Comparison of ENCODE assay signal across 9 mouse cellular contexts in genomic region chr10:80199440-80200008, GRCm38 (mm10). TPM values are rescaled to one million over a fixed set of nuclear protein-coding genes. Genes with fewer than 3 reads are reported as not detected.
DNase-seq lines count a peak whose midpoint lies in the region; ATAC-seq and TF ChIP-seq lines count a peak whose summit lies in the region.
"Had no signal": no experiment of that assay in that cellular context is flagged by ENCODE, and none has a peak within 500 bp of the region (broad histone marks: within the 10 kb centered on the region; RNA-seq: fewer than 3 reads in every experiment).

No protein-coding gene starts in this region.

- H3K9me3 ChIP-seq in forebrain, embryonic 16.5 days (ENCODE audit: control insufficient read depth, low read length), result no peaks in the 10 kb centered on the region
- H3K9me3 ChIP-seq in hindbrain, embryonic 10.5 days, result no peaks in the 10 kb centered on the region
- H3K9me3 ChIP-seq in lung, postnatal 0 days (ENCODE audit: low read length), result no peaks in the 10 kb centered on the region
- H3K9me3 ChIP-seq: megakaryocyte, embryonic 14.5 days had no signal

- 0 out of 2 replicates have a peak, but pooled peaks cover 4% of the 10 kb centered on the region for H3K4me1 ChIP-seq in forebrain, embryonic 16.5 days (replicated peaks; ENCODE audit: control insufficient read depth, insufficient read depth, low read length)
- H3K4me1 ChIP-seq in hindbrain, embryonic 10.5 days (replicated peaks), result peaks cover 48% of the 10 kb centered on the region
- no peaks in the 10 kb centered on the region for H3K4me1 ChIP-seq in lung, postnatal 0 days (ENCODE audit: insufficient read depth, low read depth, low read length)

- TF ChIP-seq CTCF in lung, postnatal 0 days (IDR thresholded peaks at IDR 0.05), result peak; percentile 97

- peak; percentile 53 for DNase-seq in MEL-GATA-1-ER (ENCODE audit: extremely low read depth, low read depth)
- DNase-seq in cerebellum, adult 18-20 months, result peak; percentile 88 to 90
- peak; percentile 87 for DNase-seq in hindbrain, embryonic 10.5 days (ENCODE audit: low spot score)
- DNase-seq in layer of hippocampus, adult 8-10 months (ENCODE audit: low spot score in 2 of 2), result peak; percentile 69 to 76
- DNase-seq in lung, postnatal 0 days (ENCODE audit: low spot score), result peak; percentile 92
- DNase-seq in ovary, postnatal 36 days (ENCODE audit: low spot score), result peak; percentile 64
- peak; percentile 85 for DNase-seq in thymus, postnatal 14 days

- no peaks in the 10 kb centered on the region for H3K27me3 ChIP-seq in forebrain, embryonic 16.5 days (replicated peaks; ENCODE audit: control insufficient read depth, insufficient read depth, low read length)
- H3K27me3 ChIP-seq in hindbrain, embryonic 10.5 days (ENCODE audit: insufficient read depth, poor library complexity, severe bottlenecking), result 0 out of 2 replicates have a peak, but pooled peaks cover 2% of the 10 kb centered on the region
- H3K27me3 ChIP-seq in lung, postnatal 0 days (replicated peaks; ENCODE audit: insufficient read depth, low read length), result no peaks in the 10 kb centered on the region

- no peaks in the 10 kb centered on the region for H3K36me3 ChIP-seq in forebrain, embryonic 16.5 days (ENCODE audit: control insufficient read depth, insufficient read depth)
- no peaks in the 10 kb centered on the region for H3K36me3 ChIP-seq in hindbrain, embryonic 10.5 days
- H3K36me3 ChIP-seq in lung, postnatal 0 days (ENCODE audit: insufficient read depth, low read length), result no peaks in the 10 kb centered on the region

- TF ChIP-seq EP300 in lung, postnatal 0 days (IDR thresholded peaks at IDR 0.05), result no peak

- H3K4me3 ChIP-seq in forebrain, embryonic 16.5 days (replicated peaks; ENCODE audit: low read length), result no peak overlapping the region
- peak overlapping the region; percentile 21; the same call in 1 of the 2 replicates for H3K4me3 ChIP-seq in hindbrain, embryonic 10.5 days
- no peak overlapping the region for H3K4me3 ChIP-seq in lung, postnatal 0 days (ENCODE audit: low read depth, low read length)
- H3K4me3 ChIP-seq: megakaryocyte, embryonic 14.5 days had no signal

- H3K9ac ChIP-seq in forebrain, embryonic 16.5 days (replicated peaks; ENCODE audit: low read depth, low read length), result no peak overlapping the region
- no peak overlapping the region for H3K9ac ChIP-seq in lung, postnatal 0 days (replicated peaks; ENCODE audit: low read depth)

- H3K4me2 ChIP-seq in forebrain, embryonic 16.5 days (ENCODE audit: low read length), result no peak overlapping the region
- no peak overlapping the region for H3K4me2 ChIP-seq in lung, postnatal 0 days (replicated peaks; ENCODE audit: low read depth, low read length)

- no peak overlapping the region for H3K27ac ChIP-seq in forebrain, embryonic 16.5 days (ENCODE audit: low read length)
- H3K27ac ChIP-seq in hindbrain, embryonic 10.5 days, result peak overlapping the region; percentile 79
- no peak overlapping the region for H3K27ac ChIP-seq in lung, postnatal 0 days (ENCODE audit: low read length)

- WGBS in forebrain, embryonic 16.5 days, result 56% methylated on average over 3 of the region's 3 CpGs
- WGBS in hindbrain, embryonic 10.5 days, result 59% methylated on average over 3 of the region's 3 CpGs
- 57% methylated on average over 3 of the region's 3 CpGs for WGBS in lung, postnatal 0 days

- peak; percentile 80 for ATAC-seq in forebrain, embryonic 16.5 days
- ATAC-seq in lung, postnatal 0 days, result peak; percentile 94

RNA-seq across cellular contexts. Expression of gene Efna2, which starts 20.2 kb away (rescaled TPM):
- polyA plus RNA-seq in forebrain, embryonic 16.5 days (2015; fragmentation: Nextera tagmentation; extraction: Ambion mirVana), result 24.8 and 25.4 TPM in 2 replicates
- polyA plus RNA-seq in hindbrain, embryonic 10.5 days (2016; fragmentation: Nextera tagmentation; extraction: Ambion mirVana), result 41.3 and 43.7 TPM in 2 replicates
- total RNA-seq in layer of hippocampus, adult 8-10 months (2022), result 1 to 10 TPM; 7.4 to 8.3 (median 7.9) TPM
- polyA plus RNA-seq in lung, postnatal 0 days (2015; fragmentation: Nextera tagmentation; extraction: Ambion mirVana), result 5.1 and 6.9 TPM in 2 replicates

RNA-seq across cellular contexts. Expression of gene Mum1, which starts 26.7 kb away (rescaled TPM):
- polyA plus RNA-seq in forebrain, embryonic 16.5 days (2015; fragmentation: Nextera tagmentation; extraction: Ambion mirVana), result 49.0 and 55.4 TPM in 2 replicates
- polyA plus RNA-seq in hindbrain, embryonic 10.5 days (2016; fragmentation: Nextera tagmentation; extraction: Ambion mirVana), result 63.6 and 102 TPM in 2 replicates
- total RNA-seq in layer of hippocampus, adult 8-10 months (2022), result 10 to 100 TPM; 44.5 to 51.5 (median 45.6) TPM
- 34.0 and 36.9 TPM in 2 replicates for polyA plus RNA-seq in lung, postnatal 0 days (2015; fragmentation: Nextera tagmentation; extraction: Ambion mirVana)

RNA-seq across cellular contexts. Expression of gene 1600002K03Rik, which starts 26.8 kb away (rescaled TPM):
- 8.5 and 10.6 TPM in 2 replicates for polyA plus RNA-seq in forebrain, embryonic 16.5 days (2015; fragmentation: Nextera tagmentation; extraction: Ambion mirVana)
- 12.9 and 14.4 TPM in 2 replicates for polyA plus RNA-seq in hindbrain, embryonic 10.5 days (2016; fragmentation: Nextera tagmentation; extraction: Ambion mirVana)
- total RNA-seq in layer of hippocampus, adult 8-10 months (2022), result 1 to 10 TPM; 1.8 to 9.0 (median 6.2) TPM
- polyA plus RNA-seq in lung, postnatal 0 days (2015; fragmentation: Nextera tagmentation; extraction: Ambion mirVana), result 10.4 and 11.7 TPM in 2 replicates

RNA-seq across cellular contexts. Expression of gene Cirbp, which starts 33.7 kb away (rescaled TPM):
- 318 and 335 TPM in 2 replicates for polyA plus RNA-seq in forebrain, embryonic 16.5 days (2015; fragmentation: Nextera tagmentation; extraction: Ambion mirVana)
- 95.3 and 153 TPM in 2 replicates for polyA plus RNA-seq in hindbrain, embryonic 10.5 days (2016; fragmentation: Nextera tagmentation; extraction: Ambion mirVana)
- total RNA-seq in layer of hippocampus, adult 8-10 months (2022), result 100 to 1,000 TPM in 2 of 4 experiments, 10 to 100 TPM in 2; 75.7 to 148 (median 96.4) TPM
- 203 and 305 TPM in 2 replicates for polyA plus RNA-seq in lung, postnatal 0 days (2015; fragmentation: Nextera tagmentation; extraction: Ambion mirVana)

RNA-seq across cellular contexts. Expression of gene Ndufs7, which starts 49.4 kb away (rescaled TPM):
- polyA plus RNA-seq in forebrain, embryonic 16.5 days (2015; fragmentation: Nextera tagmentation; extraction: Ambion mirVana), result 236 and 272 TPM in 2 replicates
- 303 and 313 TPM in 2 replicates for polyA plus RNA-seq in hindbrain, embryonic 10.5 days (2016; fragmentation: Nextera tagmentation; extraction: Ambion mirVana)
- 100 to 1,000 TPM; 190 to 206 (median 201) TPM for total RNA-seq in layer of hippocampus, adult 8-10 months (2022)
- 295 and 327 TPM in 2 replicates for polyA plus RNA-seq in lung, postnatal 0 days (2015; fragmentation: Nextera tagmentation; extraction: Ambion mirVana)
